Mouse (Mus musculus): ENCODE data around the gene Tcea2.

Tcea2 gene

DNA sequence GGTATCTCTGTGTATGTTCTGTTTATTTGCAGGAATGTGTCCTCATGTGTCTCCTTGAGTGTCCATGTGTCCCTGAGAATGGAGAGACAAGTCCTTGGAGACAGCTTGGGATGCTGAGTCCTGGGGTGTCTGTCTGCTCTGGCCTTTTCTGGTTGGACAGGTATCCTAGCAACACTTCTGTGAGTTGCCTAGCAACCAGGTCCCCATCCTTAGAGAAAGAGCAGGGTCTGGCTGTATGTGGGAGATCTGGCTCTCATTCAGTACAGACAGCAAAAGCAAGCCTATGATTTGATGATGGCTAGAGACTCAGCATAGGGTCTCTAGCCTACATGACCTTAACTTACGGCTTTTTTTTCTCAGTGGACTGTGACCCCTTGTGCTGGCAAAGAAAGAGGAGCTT is 33.6 kb downstream of the Tcea2 start:
- no peak for DNase-seq (ENCODE audit: extremely low spot score, low spot score)

DNA sequence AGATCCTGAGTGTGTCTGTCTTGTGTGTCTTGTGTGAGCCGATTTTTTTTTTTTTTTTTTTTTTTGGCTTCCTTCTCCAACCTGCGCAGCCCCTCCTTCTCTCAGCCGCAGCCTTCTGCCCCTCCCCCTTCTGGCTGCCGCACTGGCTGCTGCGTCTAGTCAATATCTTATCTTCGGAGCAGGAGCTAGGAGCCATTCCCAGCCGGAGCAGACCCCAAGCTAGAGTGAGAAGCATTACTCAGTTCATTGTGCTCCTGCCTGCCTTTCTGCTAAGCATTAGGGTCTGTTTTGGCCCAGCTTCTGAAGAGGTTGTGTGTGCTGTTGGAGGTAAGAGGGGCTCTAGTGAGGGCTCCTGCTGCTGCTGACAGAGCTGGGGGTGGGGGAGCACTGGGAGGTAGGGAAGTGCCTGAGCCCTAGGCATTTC is 34.8 kb downstream of the Tcea2 start, which contains the start of gene Oprl1:
TSS of gene Oprl1 (plus strand) at position 114 of the 424 bp plus-strand sequence.
- no peak for DNase-seq (ENCODE audit: extremely low spot score, low spot score)

DNA sequence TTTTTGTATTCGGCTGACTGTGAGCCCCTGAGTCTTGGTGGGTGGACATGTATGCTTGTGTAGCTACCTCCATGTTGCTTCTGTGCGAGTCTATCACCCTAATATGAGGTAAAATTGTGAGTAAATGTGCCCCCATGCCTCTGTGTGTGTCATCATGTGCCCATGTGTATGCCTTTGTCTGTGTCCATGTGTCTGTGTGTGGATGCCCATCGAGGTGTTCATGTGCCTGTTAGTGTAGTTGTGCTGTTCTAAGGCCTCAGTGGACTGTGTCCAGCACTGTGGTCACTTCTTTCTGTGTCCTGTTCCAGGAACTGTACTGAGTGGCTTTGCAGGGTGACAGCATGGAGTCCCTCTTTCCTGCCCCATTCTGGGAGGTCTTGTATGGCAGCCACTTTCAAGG is 35.3 kb downstream of the Tcea2 start:
- no peak for DNase-seq (ENCODE audit: extremely low spot score, low spot score)

DNA sequence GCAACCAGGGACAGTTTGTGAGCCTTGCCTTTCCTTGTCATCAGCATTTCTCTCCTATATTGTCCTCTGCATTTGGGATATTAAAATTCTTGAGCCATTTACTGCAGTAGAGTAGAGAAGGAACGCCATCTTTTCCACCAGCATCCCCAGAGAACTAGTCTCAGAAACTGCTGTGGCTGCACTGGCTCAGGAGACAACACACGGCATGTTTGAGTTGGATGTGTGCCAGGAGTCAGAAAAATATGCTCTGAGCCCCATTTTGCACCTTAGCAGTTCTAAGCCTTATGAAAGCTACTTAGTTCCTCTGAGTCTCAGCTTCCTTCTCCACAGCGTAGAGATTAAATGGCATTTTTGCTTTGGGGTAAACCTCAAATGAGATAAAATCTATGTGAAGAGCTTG is 36.9 kb downstream of the Tcea2 start:
- DNase-seq (ENCODE audit: extremely low spot score, low spot score): no peak

DNA sequence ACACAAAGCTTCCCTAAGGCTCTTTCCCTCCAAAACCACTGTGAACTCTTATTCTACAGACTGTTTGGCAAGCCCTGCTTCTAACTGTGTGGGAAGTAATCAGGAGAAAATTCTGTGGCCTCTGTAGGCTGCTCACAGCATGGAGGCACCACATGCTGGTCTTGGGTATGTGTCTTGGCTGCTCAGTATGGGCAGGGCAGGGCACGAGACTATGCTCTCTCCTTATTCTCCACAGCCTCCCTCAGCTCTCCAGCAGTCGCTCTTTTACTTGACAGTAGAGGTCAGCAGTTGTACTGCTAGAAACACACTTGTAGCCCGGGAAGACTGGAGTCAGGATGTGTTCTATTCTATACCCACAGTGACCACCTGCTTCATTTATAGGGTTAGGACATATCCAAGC is 40.0 kb downstream of the Tcea2 start:
- no peak for DNase-seq (ENCODE audit: extremely low spot score, low spot score)

DNA sequence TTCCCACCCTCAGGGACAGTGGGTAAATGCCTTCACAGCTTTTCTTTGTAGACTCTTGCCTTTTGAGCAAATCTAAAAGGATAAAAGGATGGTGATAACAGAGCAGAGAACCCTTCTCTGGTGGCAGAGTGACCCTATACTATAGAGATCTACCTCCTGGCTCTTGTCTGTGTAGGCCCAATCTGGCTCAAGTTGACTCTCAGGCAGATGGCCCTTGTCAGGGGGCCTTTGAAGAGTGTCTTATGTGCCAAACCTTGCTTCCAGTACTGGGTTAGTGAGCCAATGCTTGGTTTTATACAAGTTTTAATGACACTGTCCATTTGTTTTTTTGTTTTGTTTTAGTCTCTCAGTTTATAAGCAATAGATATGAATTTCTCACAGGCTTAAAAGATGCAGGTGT is 41.1 kb downstream of the Tcea2 start:
- DNase-seq (ENCODE audit: extremely low spot score, low spot score): no peak

DNA sequence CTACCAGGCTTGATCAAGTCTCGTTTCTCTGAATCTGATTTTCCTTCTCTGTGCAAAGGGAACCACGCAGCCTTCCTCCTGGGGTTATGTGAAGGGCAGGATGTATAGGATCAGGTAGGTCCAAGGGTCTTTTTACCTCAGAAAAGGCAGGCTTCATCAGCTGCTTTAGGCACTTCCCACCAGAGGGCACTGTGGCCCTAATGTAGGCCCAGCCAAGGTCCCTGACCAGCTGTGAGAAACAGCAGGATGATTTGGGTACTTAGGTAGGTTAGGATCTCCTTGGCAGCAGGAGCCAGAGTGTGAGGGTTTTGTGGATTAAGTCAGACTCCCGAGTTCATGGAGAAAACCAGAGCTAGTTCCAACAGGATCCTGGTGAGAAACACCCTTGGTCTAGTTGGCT is 42.1 kb downstream of the Tcea2 start:
- peak; percentile 45 for DNase-seq (ENCODE audit: extremely low spot score, low spot score)

DNA sequence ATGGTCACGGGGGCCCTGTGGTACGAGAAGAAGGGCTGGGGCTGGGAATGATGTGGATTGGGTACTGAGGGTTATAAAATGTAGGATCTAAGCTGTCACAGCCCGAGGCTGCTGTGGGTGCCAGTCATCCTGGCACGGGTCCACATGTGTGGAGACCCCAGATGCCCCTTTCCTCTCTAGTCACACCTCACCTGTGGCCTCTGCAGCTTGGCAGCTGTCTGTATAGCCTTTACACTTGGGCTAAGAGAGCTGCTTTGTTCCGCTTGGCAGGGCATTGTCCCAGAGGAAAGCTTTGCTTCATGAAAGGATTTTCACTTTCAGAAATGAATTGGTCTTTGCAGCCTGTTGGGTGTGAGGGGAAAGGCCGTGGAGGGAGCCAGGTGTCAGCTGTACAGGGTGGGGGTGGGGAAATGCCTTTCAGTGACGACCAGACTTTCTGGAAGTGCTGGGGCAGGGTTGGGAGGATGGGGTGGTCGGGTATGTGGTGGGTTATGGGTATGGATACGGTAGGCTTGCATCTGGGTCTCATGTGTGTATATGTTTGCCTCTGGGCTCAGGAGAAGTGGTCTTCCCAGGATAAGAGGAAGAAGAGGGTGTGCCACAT is 47.7 kb downstream of the Tcea2 start:
- DNase-seq (ENCODE audit: extremely low spot score, low spot score): no peak

DNA sequence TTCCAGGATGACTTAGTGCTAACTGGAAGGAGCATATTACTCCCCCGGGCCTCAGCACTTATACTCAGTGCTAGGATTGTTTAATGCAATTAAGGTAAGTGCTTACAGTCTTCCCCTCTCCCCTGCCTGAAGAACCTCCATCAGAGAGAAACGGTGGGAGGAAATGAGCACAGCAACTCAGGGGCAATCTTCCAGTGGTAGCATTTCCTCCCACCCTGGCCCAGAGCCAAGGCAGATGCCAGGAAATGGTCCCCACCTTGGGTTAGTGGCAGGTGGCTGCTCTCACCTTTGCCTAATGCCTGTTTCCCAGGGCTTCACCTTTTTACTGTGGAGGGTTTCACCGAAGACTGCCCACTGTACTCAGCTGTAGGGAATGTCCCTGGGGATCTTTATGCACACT is 49.9 kb downstream of the Tcea2 start:
- DNase-seq (ENCODE audit: extremely low spot score, low spot score): no peak
